Mouse (Mus musculus) neutrophil, adult 5-6 weeks (primary cell): ENCODE results near the gene Tas1r3. TPM values are rescaled to one million over a fixed set of nuclear protein-coding genes. Genes with fewer than 3 reads are reported as not detected.
A peak's percentile ranks its signal among the peaks of the same experiment; 100 is the strongest.

Source experiments
- ATAC-seq: fragments of 151-379, 151-347 bp; 2 replicates; pipeline ENCODE4 v1.8.0; 2017; ENCODE audit warnings: mild to moderate bottlenecking, moderate TSS enrichment; ENCODE audit not compliant: insufficient number of reproducible peaks, poor library complexity, low FRiP score, severe bottlenecking; ENCODE audit errors: extremely low read depth
- total RNA-seq: library from RNA; stranded (forward); fragments of 200-1000 nt; gene quantifications from 2 replicates; pipeline ENCODE4 v1.2.3, GENCODE M21; 2017

Tas1r3 gene
- total RNA-seq, 1 experiment from 2014 or later: 1.4 TPM

DNA sequence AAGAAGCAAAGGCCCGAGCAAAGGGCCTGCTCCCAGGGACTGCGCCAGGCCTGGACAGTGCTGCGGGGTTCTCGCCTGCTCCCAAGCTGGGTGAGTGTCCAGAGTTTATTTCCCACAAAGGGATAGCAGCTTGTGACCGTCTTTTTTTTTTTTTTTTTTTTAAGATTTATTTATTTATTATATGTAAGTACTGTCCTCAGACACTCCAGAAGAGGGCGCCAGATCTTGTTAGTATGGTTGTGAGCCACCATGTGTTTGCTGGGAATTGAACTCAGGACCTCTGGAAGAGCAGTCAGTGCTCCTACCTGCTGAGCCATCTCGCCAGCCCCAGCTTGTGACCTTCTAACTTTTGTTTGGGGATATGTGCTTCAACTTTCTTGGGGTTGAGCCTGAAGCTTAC, 42.1 kb downstream of the Tas1r3 start:
- ATAC-seq: no peak

DNA sequence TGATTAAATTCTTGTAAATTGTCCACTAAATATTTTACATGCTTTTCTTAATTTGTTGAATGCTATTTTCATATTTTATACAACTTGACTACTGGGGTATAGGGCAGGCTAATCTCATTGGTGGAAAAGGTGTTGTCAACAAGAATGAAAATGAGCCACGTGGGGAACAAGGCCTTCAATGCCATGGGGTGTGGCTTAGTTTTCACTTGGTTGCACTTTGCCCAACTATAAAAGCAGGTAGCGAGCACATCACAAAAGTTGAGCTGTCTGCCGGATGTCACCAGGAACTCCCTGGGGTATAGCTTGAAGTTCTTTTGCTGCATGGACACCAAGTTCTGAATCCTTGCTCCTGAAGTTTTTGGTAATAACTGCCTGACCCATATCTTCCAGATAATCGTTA, 45.6 kb downstream of the Tas1r3 start:
- ATAC-seq: no peak

DNA sequence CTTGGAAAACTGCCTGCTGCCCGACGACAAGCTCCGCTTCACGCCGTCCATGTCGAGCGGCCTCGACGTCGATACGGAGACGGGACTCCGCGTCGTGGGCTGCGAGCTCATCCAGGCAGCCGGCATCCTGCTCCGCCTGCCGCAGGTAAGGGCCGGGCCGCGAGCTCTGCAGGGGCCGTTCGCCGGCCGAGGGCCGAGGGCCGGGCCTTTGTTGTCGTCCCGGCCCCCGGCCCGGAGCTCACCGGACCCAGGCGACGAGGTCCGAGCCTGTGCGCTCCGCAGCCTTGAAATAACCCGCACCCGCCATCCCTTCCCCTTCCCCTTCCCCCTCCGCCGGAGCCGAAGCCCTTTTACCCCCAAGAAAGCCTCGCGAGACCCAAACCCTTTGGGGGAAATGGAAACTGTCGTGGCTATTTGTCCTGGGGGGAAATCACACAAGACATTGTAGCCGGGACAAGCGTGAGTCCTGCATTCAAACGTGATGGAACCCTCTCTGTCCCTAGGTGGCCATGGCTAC, 50.4 kb downstream of the Tas1r3 start:
- ATAC-seq: no peak

DNA sequence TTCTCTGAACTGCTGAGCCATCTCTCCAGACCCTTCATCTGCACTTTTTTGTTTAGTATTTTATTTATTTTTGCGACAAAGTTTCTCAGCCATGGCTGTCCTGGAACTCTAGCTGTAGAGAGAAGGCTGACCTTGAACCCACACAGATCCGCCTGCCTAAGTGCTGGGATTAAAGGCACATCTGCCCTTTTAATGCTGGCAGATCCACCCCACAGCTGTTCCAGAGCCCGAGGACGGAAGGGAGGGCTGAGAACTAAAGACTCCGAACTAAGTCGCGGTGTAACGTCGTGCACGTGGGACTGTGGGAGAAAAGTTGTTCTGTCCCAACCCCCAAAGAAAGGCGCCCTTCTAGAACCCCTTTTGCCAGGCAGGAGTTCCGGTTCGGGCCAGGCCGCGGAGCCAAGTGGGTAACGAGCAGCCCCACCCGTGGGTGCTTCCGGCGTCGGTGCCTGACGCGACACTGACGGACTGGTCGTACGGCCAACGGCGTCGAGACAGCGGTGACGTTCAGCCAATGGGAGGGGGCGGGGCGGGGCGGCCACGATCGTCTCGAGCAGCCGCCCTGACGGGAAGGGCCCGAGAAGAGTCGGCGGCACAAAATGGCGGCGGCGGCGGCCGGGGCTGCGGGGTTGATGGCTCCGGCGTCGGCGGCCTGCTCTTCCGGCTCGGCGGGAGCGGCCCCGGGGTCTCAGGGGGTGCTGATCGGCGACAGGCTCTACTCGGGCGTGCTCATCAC, 51.1 kb downstream of the Tas1r3 start, which contains the start of gene Ccnl2:
Gene Ccnl2 (plus strand): TSS at position 561 of the 736 bp plus-strand sequence.
- ATAC-seq: peak; percentile 100

Other genes with a start within 250 kb of the Tas1r3 start
- gene Cdk11b, start 238.5 kb downstream of the Tas1r3 start, total RNA-seq: 135 and 137 TPM in 2 replicates
- not detected in 2 replicates for gene Gm10563, start 218.0 kb downstream of the Tas1r3 start, total RNA-seq
- 0.74 and 0.93 TPM in 2 replicates for gene Mmp23, start 210.0 kb downstream of the Tas1r3 start, total RNA-seq
- gene Mib2, start 194.2 kb downstream of the Tas1r3 start, total RNA-seq: 37.0 and 38.5 TPM in 2 replicates
- 0.23 and 0.37 TPM in 2 replicates for gene Fndc10, start 169.0 kb downstream of the Tas1r3 start, total RNA-seq
- gene Ssu72, start 158.6 kb downstream of the Tas1r3 start, total RNA-seq: 148 and 173 TPM in 2 replicates
- 0.12 and 0.61 TPM in 2 replicates for gene Tmem240, start 128.6 kb downstream of the Tas1r3 start, total RNA-seq
- gene Atad3a, start 102.3 kb downstream of the Tas1r3 start, total RNA-seq: 41.5 and 55.2 TPM in 2 replicates
- gene Vwa1, start 88.7 kb downstream of the Tas1r3 start, total RNA-seq: 0.12 and 0.37 TPM in 2 replicates
- gene Tmem88b, start 77.5 kb downstream of the Tas1r3 start, total RNA-seq: 0.12 TPM in 1 of 2 replicates, not detected in the other
- gene Ankrd65, start 72.9 kb downstream of the Tas1r3 start, total RNA-seq: not detected in 2 replicates
- 30.4 and 33.5 TPM in 2 replicates for gene Mrpl20, start 60.5 kb downstream of the Tas1r3 start, total RNA-seq
- 394 and 410 TPM in 2 replicates for gene Ccnl2, start 50.9 kb downstream of the Tas1r3 start, total RNA-seq
- gene Aurkaip1, start 32.1 kb downstream of the Tas1r3 start, total RNA-seq: 129 and 133 TPM in 2 replicates
- gene Mxra8, start 23.7 kb downstream of the Tas1r3 start, total RNA-seq: 0.47 and 2.3 TPM in 2 replicates
- gene Dvl1, start 16.0 kb downstream of the Tas1r3 start, total RNA-seq: 32.8 and 39.2 TPM in 2 replicates
- 2.3 and 10.1 TPM in 2 replicates for gene Cptp, start 6.1 kb upstream of the Tas1r3 start, total RNA-seq
- gene Ints11, start 6.2 kb upstream of the Tas1r3 start, total RNA-seq: 25.4 and 26.8 TPM in 2 replicates
- 10.1 and 10.3 TPM in 2 replicates for gene Pusl1, start 28.4 kb upstream of the Tas1r3 start, total RNA-seq
- gene Acap3, start 28.5 kb upstream of the Tas1r3 start, total RNA-seq: 15.7 and 17.5 TPM in 2 replicates
- 87.4 and 90.2 TPM in 2 replicates for gene Ube2j2, start 80.5 kb upstream of the Tas1r3 start, total RNA-seq
- gene C1qtnf12, start 99.0 kb upstream of the Tas1r3 start, total RNA-seq: 1.6 and 3.6 TPM in 2 replicates
- 2.9 and 3.7 TPM in 2 replicates for gene B3galt6, start 129.3 kb upstream of the Tas1r3 start, total RNA-seq
- 213 and 229 TPM in 2 replicates for gene Sdf4, start 129.5 kb upstream of the Tas1r3 start, total RNA-seq
- 2.6 and 7.6 TPM in 2 replicates for gene Tnfrsf4, start 150.5 kb upstream of the Tas1r3 start, total RNA-seq
- gene Tnfrsf18, start 162.8 kb upstream of the Tas1r3 start, total RNA-seq: 18.5 and 22.1 TPM in 2 replicates
- gene Ttll10, start 196.1 kb upstream of the Tas1r3 start, total RNA-seq: not detected in 2 replicates
- 32.6 and 33.3 TPM in 2 replicates for gene 9430015G10Rik, start 246.6 kb upstream of the Tas1r3 start, total RNA-seq